Mouse (Mus musculus): ENCODE measurements at regions not wholly inside any gene's neighbourhood (a gene's known extent, or its start where the extent isn't known, plus 50 kb on each side); places are given as distances from the start of the nearest gene placed in this dataset.
"Not testable (repeated sequence)": the region's sequence is repeated elsewhere in the genome, so short reads cannot be mapped to it uniquely, and the experiment has no call there.

- DNase-seq (ENCODE audit: low spot score in 2 of 2), result no peak
Measured at GRCm38 (mm10) chr13:73035336-73035940, 224.8 kb upstream of the Irx4 start.

GRCm38 (mm10) chr13:73039731-73040130 lies 220.5 kb upstream of the Irx4 start:
- no peak for DNase-seq (ENCODE audit: low spot score in 2 of 2)

- DNase-seq (ENCODE audit: low spot score in 2 of 2), result no peak
Measured at GRCm38 (mm10) chr13:73041233-73042040, 218.8 kb upstream of the Irx4 start.

- no peak for DNase-seq (ENCODE audit: low spot score in 2 of 2)
Measured at GRCm38 (mm10) chr13:73069840-73070530, 190.3 kb upstream of the Irx4 start.

- no peak for DNase-seq (ENCODE audit: low spot score in 2 of 2)
Measured at GRCm38 (mm10) chr13:73070531-73070908, 189.8 kb upstream of the Irx4 start.

GRCm38 (mm10) chr13:73071032-73071431 lies 189.2 kb upstream of the Irx4 start:
- no peak for DNase-seq (ENCODE audit: low spot score in 2 of 2)

- peak in 1 of 2 experiments; percentile 35 for DNase-seq (ENCODE audit: low spot score in 2 of 2)
Measured at GRCm38 (mm10) chr13:73071854-73072852, 188.1 kb upstream of the Irx4 start.

GRCm38 (mm10) chr13:73077866-73078430 lies 182.3 kb upstream of the Irx4 start:
- no peak for DNase-seq (ENCODE audit: low spot score in 2 of 2)

GRCm38 (mm10) chr13:73087815-73088214 lies 172.5 kb upstream of the Irx4 start:
- not testable (repeated sequence) for DNase-seq (ENCODE audit: low spot score in 2 of 2)

GRCm38 (mm10) chr13:73091886-73092285 lies 168.4 kb upstream of the Irx4 start:
- DNase-seq (ENCODE audit: low spot score in 2 of 2), result no peak

GRCm38 (mm10) chr13:73097502-73097901 lies 162.8 kb upstream of the Irx4 start:
- DNase-seq (ENCODE audit: low spot score in 2 of 2), result no peak

- no peak for DNase-seq (ENCODE audit: low spot score in 2 of 2)
Measured at GRCm38 (mm10) chr13:73099407-73099806, 160.9 kb upstream of the Irx4 start.

- DNase-seq (ENCODE audit: low spot score in 2 of 2), result no peak
Measured at GRCm38 (mm10) chr13:73107250-73107993, 152.9 kb upstream of the Irx4 start.

GRCm38 (mm10) chr13:73116822-73117632 lies 143.3 kb upstream of the Irx4 start:
- no peak for DNase-seq (ENCODE audit: low spot score in 2 of 2)

- DNase-seq (ENCODE audit: low spot score in 2 of 2), result peak in 1 of 2 experiments; percentile 12
Measured at GRCm38 (mm10) chr13:73117633-73118076, 142.6 kb upstream of the Irx4 start.

- DNase-seq (ENCODE audit: low spot score in 2 of 2), result no peak
Measured at GRCm38 (mm10) chr13:73122945-73123344, 137.3 kb upstream of the Irx4 start.

GRCm38 (mm10) chr13:73131270-73131669 lies 129.0 kb upstream of the Irx4 start:
- no peak for DNase-seq (ENCODE audit: low spot score in 2 of 2)

GRCm38 (mm10) chr13:73132746-73133145 lies 127.5 kb upstream of the Irx4 start:
- no peak for DNase-seq (ENCODE audit: low spot score in 2 of 2)

- DNase-seq (ENCODE audit: low spot score in 2 of 2), result no peak
Measured at GRCm38 (mm10) chr13:73134929-73135328, 125.3 kb upstream of the Irx4 start.

Data from cerebellum, postnatal 4 days (tissue).